Mouse (Mus musculus): ENCODE measurements at regions not wholly inside any gene's neighbourhood (a gene's known extent, or its start where the extent isn't known, plus 50 kb on each side); places are given as distances from the start of the nearest gene placed in this dataset.

- ATAC-seq (ENCODE audit: low FRiP score) (no peak), DNase-seq (ENCODE audit: low spot score, missing footprints) (no peak)
- H3K36me3 ChIP-seq (ENCODE audit: control insufficient read depth, insufficient read depth, low read length): no peaks in the 10 kb centered on the region
- no peak overlapping the region for H3K27ac ChIP-seq (ENCODE audit: low read depth, low read length)
- no peaks in the 10 kb centered on the region for H3K27me3 ChIP-seq (ENCODE audit: control insufficient read depth, insufficient read depth, low read length)
- no peak overlapping the region for H3K4me3 ChIP-seq (ENCODE audit: low read depth, low read length)
- no peak overlapping the region for H3K4me2 ChIP-seq
- no peaks in the 10 kb centered on the region for H3K9me3 ChIP-seq (ENCODE audit: control insufficient read depth, low read length)
- 45% methylated on average over 3 of the region's 3 CpGs for WGBS
- no peak overlapping the region for H3K9ac ChIP-seq (ENCODE audit: low read length)
- H3K4me1 ChIP-seq (ENCODE audit: control insufficient read depth, insufficient read depth, low read length): no peaks in the 10 kb centered on the region
Measured at GRCm38 (mm10) chr15:25117980-25118379, 295.6 kb downstream of the Basp1 start.

GRCm38 (mm10) chr15:25102727-25103126, 310.8 kb downstream of the Basp1 start:
- no peaks in the 10 kb centered on the region for H3K4me1 ChIP-seq (ENCODE audit: control insufficient read depth, insufficient read depth, low read length)
- no peak overlapping the region for H3K27ac ChIP-seq (ENCODE audit: low read depth, low read length)
- 92% methylated on average over 5 of the region's 5 CpGs for WGBS
- no peak overlapping the region for H3K4me3 ChIP-seq (ENCODE audit: low read depth, low read length)
- no peaks in the 10 kb centered on the region for H3K9me3 ChIP-seq (ENCODE audit: control insufficient read depth, low read length)
- H3K27me3 ChIP-seq (ENCODE audit: control insufficient read depth, insufficient read depth, low read length): no peaks in the 10 kb centered on the region
- no peak overlapping the region for H3K4me2 ChIP-seq
- no peak overlapping the region for H3K9ac ChIP-seq (ENCODE audit: low read length)
- DNase-seq (ENCODE audit: low spot score, missing footprints): no peak
- ATAC-seq (ENCODE audit: low FRiP score): no peak
- no peaks in the 10 kb centered on the region for H3K36me3 ChIP-seq (ENCODE audit: control insufficient read depth, insufficient read depth, low read length)

- Histone ChIP-seq H3K36me3 (ENCODE audit: control insufficient read depth, insufficient read depth, low read length) (no peaks in the 10 kb centered on the region), H3K4me3 (ENCODE audit: low read depth, low read length) (no peak overlapping the region), H3K4me2 (no peak overlapping the region), H3K4me1 (ENCODE audit: control insufficient read depth, insufficient read depth, low read length) (no peaks in the 10 kb centered on the region), H3K9me3 (ENCODE audit: control insufficient read depth, low read length) (no peaks in the 10 kb centered on the region), H3K9ac (ENCODE audit: low read length) (no peak overlapping the region), H3K27me3 (ENCODE audit: control insufficient read depth, insufficient read depth, low read length) (no peaks in the 10 kb centered on the region), H3K27ac (ENCODE audit: low read depth, low read length) (no peak overlapping the region)
- 50% methylated on average over 6 of the region's 6 CpGs for WGBS
- no peak for ATAC-seq (ENCODE audit: low FRiP score)
- DNase-seq (ENCODE audit: low spot score, missing footprints): no peak
Measured at GRCm38 (mm10) chr15:25093758-25094157, 319.8 kb downstream of the Basp1 start.

- Histone ChIP-seq H3K36me3 (ENCODE audit: control insufficient read depth, insufficient read depth, low read length) (no peaks in the 10 kb centered on the region), H3K4me1 (ENCODE audit: control insufficient read depth, insufficient read depth, low read length) (no peaks in the 10 kb centered on the region), H3K4me2 (no peak overlapping the region), H3K4me3 (ENCODE audit: low read depth, low read length) (no peak overlapping the region), H3K27me3 (ENCODE audit: control insufficient read depth, insufficient read depth, low read length) (no peaks in the 10 kb centered on the region), H3K9ac (ENCODE audit: low read length) (no peak overlapping the region), H3K9me3 (ENCODE audit: control insufficient read depth, low read length) (no peaks in the 10 kb centered on the region), H3K27ac (ENCODE audit: low read depth, low read length) (no peak overlapping the region)
- DNase-seq (ENCODE audit: low spot score, missing footprints): no peak
- ATAC-seq (ENCODE audit: low FRiP score): no peak
- WGBS: 95% methylated on average over 1 of the region's 1 CpGs
Measured at GRCm38 (mm10) chr15:25069701-25070100, 343.9 kb downstream of the Basp1 start.

- H3K9me3 ChIP-seq (ENCODE audit: control insufficient read depth, low read length): no peaks in the 10 kb centered on the region
- H3K4me2 ChIP-seq: no peak overlapping the region
- H3K4me1 ChIP-seq (ENCODE audit: control insufficient read depth, insufficient read depth, low read length): no peaks in the 10 kb centered on the region
- no peak overlapping the region for H3K9ac ChIP-seq (ENCODE audit: low read length)
- no peaks in the 10 kb centered on the region for H3K27me3 ChIP-seq (ENCODE audit: control insufficient read depth, insufficient read depth, low read length)
- H3K4me3 ChIP-seq (ENCODE audit: low read depth, low read length): no peak overlapping the region
- no peaks in the 10 kb centered on the region for H3K36me3 ChIP-seq (ENCODE audit: control insufficient read depth, insufficient read depth, low read length)
- H3K27ac ChIP-seq (ENCODE audit: low read depth, low read length): no peak overlapping the region
- DNase-seq (ENCODE audit: low spot score, missing footprints) (no peak), ATAC-seq (ENCODE audit: low FRiP score) (no peak)
Measured at GRCm38 (mm10) chr15:25059347-25059746, 354.2 kb downstream of the Basp1 start.

GRCm38 (mm10) chr15:25047875-25048274, 365.7 kb downstream of the Basp1 start:
- Histone ChIP-seq H3K4me3 (ENCODE audit: low read depth, low read length) (no peak overlapping the region), H3K27me3 (ENCODE audit: control insufficient read depth, insufficient read depth, low read length) (no peaks in the 10 kb centered on the region), H3K4me1 (ENCODE audit: control insufficient read depth, insufficient read depth, low read length) (peaks cover 2% of the 10 kb centered on the region; the same call in 1 of the 2 replicates), H3K4me2 (no peak overlapping the region), H3K9me3 (ENCODE audit: control insufficient read depth, low read length) (no peaks in the 10 kb centered on the region; the same call in 1 of the 2 replicates), H3K36me3 (ENCODE audit: control insufficient read depth, insufficient read depth, low read length) (no peaks in the 10 kb centered on the region), H3K27ac (ENCODE audit: low read depth, low read length) (no peak overlapping the region), H3K9ac (ENCODE audit: low read length) (no peak overlapping the region)
- peak; percentile 94 for DNase-seq (ENCODE audit: low spot score, missing footprints)
- no peak; the same call in 1 of the 2 replicates for ATAC-seq (ENCODE audit: low FRiP score)
- 43% methylated on average over 1 of the region's 1 CpGs for WGBS

- ATAC-seq (ENCODE audit: low FRiP score) (peak; percentile 55), DNase-seq (ENCODE audit: low spot score, missing footprints) (no peak)
- no peak overlapping the region for H3K27ac ChIP-seq (ENCODE audit: low read depth, low read length)
- no peak overlapping the region for H3K9ac ChIP-seq (ENCODE audit: low read length)
- H3K9me3 ChIP-seq (ENCODE audit: control insufficient read depth, low read length): no peaks in the 10 kb centered on the region; the same call in 1 of the 2 replicates
- no peak overlapping the region for H3K4me3 ChIP-seq (ENCODE audit: low read depth, low read length)
- H3K36me3 ChIP-seq (ENCODE audit: control insufficient read depth, insufficient read depth, low read length): no peaks in the 10 kb centered on the region
- peaks cover 2% of the 10 kb centered on the region; the same call in 1 of the 2 replicates for H3K4me1 ChIP-seq (ENCODE audit: control insufficient read depth, insufficient read depth, low read length)
- 40% methylated on average over 5 of the region's 5 CpGs for WGBS
- H3K4me2 ChIP-seq: no peak overlapping the region
- H3K27me3 ChIP-seq (ENCODE audit: control insufficient read depth, insufficient read depth, low read length): no peaks in the 10 kb centered on the region
Measured at GRCm38 (mm10) chr15:25046514-25047138, 366.9 kb downstream of the Basp1 start.

- Histone ChIP-seq H3K36me3 (ENCODE audit: control insufficient read depth, insufficient read depth, low read length) (no peaks in the 10 kb centered on the region), H3K9me3 (ENCODE audit: control insufficient read depth, low read length) (no peaks in the 10 kb centered on the region)
Measured at GRCm38 (mm10) chr15:25036231-25036630, 377.3 kb downstream of the Basp1 start.

GRCm38 (mm10) chr15:25027865-25028264, 385.7 kb downstream of the Basp1 start:
- no peak overlapping the region for H3K4me2 ChIP-seq
- H3K4me3 ChIP-seq (ENCODE audit: low read depth, low read length): no peak overlapping the region
- no peak overlapping the region for H3K27ac ChIP-seq (ENCODE audit: low read depth, low read length)
- no peak for DNase-seq (ENCODE audit: low spot score, missing footprints)
- H3K36me3 ChIP-seq (ENCODE audit: control insufficient read depth, insufficient read depth, low read length): no peaks in the 10 kb centered on the region
- no peak overlapping the region for H3K9ac ChIP-seq (ENCODE audit: low read length)
- no peaks in the 10 kb centered on the region for H3K27me3 ChIP-seq (ENCODE audit: control insufficient read depth, insufficient read depth, low read length)
- 70% methylated on average over 8 of the region's 8 CpGs for WGBS
- peaks cover 5% of the 10 kb centered on the region; the same call in 1 of the 2 replicates for H3K4me1 ChIP-seq (ENCODE audit: control insufficient read depth, insufficient read depth, low read length)
- ATAC-seq (ENCODE audit: low FRiP score): no peak
- no peaks in the 10 kb centered on the region for H3K9me3 ChIP-seq (ENCODE audit: control insufficient read depth, low read length)

More at GRCm38 (mm10) chr15:25036231-25036630, 377.3 kb downstream of the Basp1 start:
- Histone ChIP-seq H3K9ac (ENCODE audit: low read length) (no peak overlapping the region), H3K4me1 (ENCODE audit: control insufficient read depth, insufficient read depth, low read length) (no peaks in the 10 kb centered on the region), H3K4me3 (ENCODE audit: low read depth, low read length) (no peak overlapping the region), H3K4me2 (no peak overlapping the region), H3K27me3 (ENCODE audit: control insufficient read depth, insufficient read depth, low read length) (no peaks in the 10 kb centered on the region), H3K27ac (ENCODE audit: low read depth, low read length) (no peak overlapping the region)
- DNase-seq (ENCODE audit: low spot score, missing footprints) (no peak), ATAC-seq (ENCODE audit: low FRiP score) (no peak)
- WGBS: 91% methylated on average over 3 of the region's 3 CpGs

Data from midbrain, embryonic 11.5 days (tissue).